Mouse (Mus musculus) layer of hippocampus, adult 8-10 months (tissue): ENCODE results near the gene Ncam1. TPM values are rescaled to one million over a fixed set of nuclear protein-coding genes. Genes with fewer than 3 reads are reported as not detected.

ENCODE experiments used
- DNase-seq, 2 experiments: peaks; one replicate each; pipeline ENCODE4 v3.0.0; 2022; ENCODE audit warnings: low spot score in 2 of 2
- total RNA-seq, 4 experiments: library from RNA; stranded (reverse); gene quantifications; 2 replicates each; pipeline ENCODE4 v1.2.4; 2022

Ncam1 gene
- total RNA-seq, 4 experiments from 2014 or later: 308 to 320 (median 317) TPM

DNA sequence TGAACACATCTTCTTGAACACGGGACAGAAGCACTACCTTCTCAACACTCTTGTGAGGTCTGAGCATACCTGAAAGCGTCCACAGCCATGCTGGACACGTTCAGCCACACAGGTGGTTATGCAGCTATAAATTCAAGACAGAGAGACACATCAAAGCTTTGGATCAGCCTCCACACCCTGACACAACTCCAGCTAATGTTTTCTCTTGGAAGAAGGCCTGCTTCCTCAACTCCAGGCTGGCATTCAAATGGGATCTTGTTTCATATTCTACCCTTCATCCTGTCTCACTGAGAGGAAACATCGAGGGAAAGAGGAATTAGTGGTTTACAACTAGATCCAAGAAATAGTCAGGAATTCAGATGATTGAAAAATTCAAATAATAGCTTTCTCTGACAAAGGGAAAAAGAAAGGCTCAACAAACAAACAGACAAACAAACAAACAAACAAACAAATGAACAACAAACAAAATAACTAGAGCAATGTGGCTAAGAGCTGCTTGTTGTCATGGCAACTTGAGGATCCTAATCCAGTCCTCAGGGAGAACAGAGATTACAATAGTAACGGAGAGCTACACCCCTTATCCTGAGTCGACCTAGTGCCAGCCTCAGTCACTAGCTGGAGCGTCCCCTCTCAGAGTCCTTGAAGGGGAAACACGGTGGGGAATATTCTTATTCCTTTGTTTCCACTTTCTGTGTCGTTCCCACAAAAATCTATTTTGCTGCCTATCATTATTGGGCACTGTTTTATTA, 175.6 kb downstream of the Ncam1 start:
- no peak for DNase-seq

DNA sequence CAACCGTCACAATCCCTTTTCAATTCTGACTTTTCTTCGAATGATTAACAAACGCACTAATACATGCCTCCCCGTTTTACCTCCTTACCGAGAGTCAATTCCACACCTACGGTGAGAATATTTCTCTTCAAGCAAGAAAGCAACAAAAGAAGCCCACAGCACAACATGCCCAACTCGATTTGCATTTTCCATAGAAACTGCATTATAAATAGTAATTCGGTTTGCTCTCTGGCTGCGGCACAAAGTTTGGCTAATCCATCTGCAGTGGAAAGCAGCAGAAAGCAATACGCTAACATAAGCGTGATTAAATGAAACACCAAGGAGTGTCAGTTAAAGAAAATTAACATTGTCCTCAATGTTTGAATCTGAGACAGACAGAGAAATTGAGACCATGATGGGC, 177.0 kb downstream of the Ncam1 start:
- peak in 1 of 2 experiments; percentile 49 for DNase-seq

DNA sequence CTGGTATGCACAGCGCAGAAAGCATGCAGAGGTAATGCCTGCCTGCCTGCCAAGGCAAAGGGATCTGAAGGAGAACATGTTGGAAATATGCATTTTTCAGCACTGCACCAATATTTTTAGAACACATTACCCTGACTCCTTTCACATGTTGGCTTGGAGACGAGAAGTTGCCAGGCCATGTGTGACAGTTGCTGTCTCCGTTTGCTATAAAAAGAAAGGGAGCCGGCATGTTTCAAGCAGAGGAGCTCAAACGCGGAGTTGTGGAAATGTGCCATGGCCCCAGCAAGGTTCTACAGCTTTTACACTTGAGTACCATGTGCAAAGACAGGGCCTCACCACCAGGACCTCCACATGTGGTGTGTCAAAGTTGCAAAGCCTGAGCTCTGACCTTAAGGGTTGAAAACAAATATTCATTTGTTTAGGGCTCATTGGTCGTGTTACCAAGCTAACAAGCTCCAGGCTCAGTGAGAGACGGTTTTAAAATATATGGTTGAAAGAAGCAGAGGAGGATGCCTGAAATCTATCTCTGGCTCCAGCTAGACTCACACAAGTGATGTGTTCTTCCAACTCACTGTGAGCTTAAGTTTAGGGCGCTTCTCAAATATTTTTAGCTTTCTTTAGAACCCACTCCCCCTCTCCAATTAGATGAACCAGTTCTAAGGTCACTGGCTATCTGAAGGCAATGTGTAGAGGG, 179.9 kb downstream of the Ncam1 start:
- peak; percentile 44 to 52 for DNase-seq

DNA sequence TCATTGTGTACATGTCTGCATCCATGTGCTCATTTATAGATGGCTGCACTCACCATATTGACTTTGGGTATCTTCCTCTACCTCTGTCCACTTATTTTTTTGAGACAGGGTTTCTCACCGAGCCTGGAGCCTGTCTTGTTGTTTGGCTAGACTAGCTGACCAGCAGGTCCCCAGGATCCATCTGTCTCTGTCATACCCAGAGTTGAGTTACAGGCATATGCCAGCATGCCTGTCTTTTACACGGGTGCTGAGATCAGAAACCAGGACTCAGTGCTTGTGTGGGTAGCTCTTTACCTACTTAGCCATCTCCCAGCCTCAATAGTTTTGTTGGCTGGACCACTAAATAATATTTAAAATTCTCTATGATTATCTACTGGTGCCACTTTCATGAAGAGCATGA, 180.5 kb downstream of the Ncam1 start:
- DNase-seq: no peak

DNA sequence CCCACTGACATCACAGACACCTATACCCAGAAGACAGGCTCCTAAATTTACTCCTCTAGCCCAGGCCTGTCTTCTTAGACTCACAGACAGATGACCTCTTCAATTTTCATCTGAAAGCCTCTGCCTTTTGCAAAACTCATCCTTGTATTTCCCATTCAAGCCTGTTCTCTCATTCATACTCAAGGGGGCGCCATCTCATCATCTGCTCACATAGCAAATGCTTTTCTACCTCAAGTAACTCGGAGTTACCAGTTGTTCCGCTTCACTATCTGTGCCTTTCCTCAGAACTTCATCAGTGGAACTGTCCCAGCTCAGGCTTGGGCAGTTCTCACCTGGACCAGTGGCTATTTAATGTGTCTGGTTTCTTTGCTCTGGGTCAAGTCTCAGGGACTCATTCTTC, 181.5 kb downstream of the Ncam1 start:
- DNase-seq: peak; percentile 54 to 63

DNA sequence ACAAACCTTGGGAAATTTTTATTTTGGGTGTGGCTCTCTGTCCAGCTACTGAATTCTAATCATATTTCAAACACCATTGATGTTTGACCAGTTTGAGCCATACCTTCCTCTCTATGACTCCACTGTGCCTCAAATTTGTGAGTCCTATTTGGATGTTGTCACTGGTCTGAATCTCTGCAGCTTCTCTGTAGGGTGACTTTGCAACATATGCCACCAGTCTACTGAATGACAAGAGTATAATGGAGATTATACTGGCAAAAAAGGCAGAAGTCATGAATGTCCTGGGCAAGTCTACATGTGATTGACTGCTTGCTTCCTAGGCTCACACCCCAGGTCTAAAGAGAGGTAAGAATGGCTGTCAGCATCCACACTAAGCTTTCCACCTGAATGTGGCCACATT, 186.3 kb downstream of the Ncam1 start:
- no peak for DNase-seq

DNA sequence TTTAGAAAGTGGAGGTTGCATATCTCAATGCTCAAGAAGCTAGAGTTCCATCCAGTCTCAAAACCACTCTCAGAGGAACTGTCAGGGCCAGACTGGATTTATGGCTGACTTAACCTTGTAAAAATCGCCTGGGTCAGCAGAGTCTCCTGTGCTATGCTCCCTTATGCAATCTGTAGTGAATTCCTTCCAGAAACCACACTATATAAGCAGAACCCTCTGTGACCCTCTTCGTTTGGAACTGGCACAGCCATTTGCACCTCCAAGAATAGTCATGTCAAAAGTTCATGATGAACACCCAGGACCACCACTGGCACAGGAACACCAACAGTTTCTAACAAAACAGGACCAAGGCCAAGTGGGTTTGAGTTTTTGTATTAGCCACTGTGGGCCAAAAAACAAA, 190.5 kb downstream of the Ncam1 start:
- DNase-seq: no peak

DNA sequence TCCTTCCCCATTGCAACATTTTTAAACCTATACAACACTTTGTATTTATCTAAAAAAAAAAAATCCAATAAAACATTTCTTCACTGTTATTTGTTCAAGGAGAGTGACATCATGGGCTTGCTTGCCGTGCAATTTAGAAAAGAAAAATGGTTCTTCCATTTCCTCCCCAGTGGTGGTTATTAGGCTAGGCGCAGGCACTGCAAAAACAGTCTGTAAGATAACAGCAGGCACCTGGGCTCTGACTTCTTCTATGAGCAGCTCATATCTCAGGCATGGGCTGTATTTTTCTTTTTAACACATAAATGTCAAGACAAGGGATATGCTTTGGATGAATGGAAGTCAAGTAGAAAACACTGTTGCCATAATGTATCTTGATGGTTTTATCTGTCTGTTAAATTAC, 192.0 kb downstream of the Ncam1 start:
- DNase-seq: no peak

DNA sequence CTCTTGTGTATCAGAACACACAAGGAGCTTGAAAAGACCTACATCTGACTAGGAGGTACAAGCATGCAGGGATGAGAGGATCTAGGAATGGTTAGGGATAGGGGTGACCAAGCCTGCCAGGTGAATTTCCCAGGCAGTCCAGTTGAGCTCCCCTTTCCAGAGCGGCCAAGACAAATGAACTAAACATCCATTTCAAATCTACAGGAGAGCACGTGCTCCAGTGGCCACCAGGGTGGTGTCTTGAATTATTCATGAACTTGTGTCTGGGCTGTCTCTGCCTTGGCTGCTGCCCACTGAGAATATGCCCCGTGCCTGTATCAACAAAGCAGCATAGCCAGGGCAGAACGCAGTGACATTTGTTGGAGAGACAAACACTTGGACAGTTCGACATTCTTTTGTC, 192.4 kb downstream of the Ncam1 start:
- DNase-seq: no peak

DNA sequence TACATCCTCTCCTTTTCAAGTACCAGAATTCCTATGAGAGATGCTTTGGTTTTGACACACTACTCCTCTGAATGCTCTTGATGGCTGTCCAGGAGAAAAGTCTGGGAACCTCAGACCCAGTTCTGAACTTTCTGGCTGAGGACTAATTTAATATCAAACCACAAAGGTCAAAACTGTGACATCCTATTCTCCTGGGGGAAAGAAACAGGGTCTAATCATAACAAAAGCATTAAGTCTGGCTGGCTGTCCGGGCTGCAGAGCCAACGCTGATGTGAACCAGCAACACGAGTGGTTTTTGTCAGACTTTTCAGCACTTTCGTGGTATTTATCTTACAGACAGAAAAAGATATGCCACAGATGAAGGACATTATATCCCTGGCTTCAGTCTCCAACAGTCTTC, 192.9 kb downstream of the Ncam1 start:
- DNase-seq: no peak

DNA sequence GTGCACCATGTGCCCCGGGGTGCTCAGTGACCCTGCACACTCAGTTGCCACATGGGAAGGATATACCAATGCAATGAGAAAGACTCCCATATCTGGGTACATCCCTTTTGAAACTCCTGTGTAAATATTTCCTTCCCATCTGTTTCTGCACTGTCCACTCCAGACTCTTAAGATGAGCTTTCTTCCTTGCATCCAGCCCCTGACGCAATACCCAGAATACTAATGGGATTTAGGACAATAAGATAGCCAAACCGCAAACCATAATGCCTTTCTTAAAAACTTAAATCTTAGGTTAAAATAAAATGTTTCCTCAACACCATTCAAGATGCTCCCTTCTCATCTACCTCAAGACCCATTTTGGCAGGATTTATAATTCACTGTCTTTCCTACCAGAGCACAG, 193.4 kb downstream of the Ncam1 start:
- no peak for DNase-seq

DNA sequence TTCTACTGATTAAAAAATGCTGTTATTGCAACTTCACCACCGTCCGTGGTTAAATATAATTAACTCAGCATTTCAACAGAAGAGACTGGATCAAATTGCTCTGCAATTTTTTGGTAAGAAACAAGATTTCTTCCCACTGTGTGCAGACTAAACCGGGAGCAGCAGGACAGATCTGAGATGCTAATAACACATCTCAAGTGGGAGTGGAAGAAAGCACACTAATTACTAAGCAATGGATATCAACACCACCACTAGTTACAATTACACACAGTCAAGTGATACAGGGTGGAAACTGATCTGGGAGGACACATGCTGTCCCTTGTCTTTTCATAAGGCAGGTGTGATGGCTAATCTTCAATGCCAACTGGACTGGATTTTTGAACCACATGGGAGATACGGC, 197.5 kb downstream of the Ncam1 start:
- DNase-seq: no peak

DNA sequence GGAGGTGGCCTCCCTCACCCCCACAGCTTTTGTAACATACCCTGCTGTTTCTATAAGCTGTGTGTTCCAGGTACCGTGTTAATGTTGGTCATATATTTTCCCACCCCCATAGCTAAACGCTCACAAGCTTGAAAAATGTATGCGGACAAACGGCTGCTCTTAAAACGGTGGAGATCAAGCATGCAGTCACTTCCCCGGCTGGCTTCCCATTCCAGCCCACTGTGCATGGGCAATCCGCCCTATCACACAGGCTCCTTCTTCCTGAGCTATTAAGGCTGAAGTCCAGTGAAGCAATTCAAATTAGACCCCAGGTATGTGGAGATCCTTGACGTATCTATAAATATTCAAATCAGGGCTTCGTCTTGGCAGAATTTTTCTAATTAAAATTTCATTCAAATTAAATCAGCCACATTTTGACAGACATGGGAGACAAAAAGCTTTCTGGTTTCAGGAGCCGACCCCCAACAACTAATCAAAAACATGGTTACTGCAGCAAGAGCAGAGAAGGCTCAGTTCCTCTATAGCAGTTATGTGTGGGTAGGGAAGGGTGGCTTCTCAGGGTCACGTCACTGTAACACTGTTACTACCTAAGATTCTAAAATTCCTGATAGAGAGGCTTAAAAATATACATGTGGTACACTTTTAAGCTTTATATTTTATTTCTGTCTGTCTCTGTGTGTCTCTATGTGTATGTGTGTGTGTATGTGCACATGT, 202.9 kb downstream of the Ncam1 start:
- no peak for DNase-seq

DNA sequence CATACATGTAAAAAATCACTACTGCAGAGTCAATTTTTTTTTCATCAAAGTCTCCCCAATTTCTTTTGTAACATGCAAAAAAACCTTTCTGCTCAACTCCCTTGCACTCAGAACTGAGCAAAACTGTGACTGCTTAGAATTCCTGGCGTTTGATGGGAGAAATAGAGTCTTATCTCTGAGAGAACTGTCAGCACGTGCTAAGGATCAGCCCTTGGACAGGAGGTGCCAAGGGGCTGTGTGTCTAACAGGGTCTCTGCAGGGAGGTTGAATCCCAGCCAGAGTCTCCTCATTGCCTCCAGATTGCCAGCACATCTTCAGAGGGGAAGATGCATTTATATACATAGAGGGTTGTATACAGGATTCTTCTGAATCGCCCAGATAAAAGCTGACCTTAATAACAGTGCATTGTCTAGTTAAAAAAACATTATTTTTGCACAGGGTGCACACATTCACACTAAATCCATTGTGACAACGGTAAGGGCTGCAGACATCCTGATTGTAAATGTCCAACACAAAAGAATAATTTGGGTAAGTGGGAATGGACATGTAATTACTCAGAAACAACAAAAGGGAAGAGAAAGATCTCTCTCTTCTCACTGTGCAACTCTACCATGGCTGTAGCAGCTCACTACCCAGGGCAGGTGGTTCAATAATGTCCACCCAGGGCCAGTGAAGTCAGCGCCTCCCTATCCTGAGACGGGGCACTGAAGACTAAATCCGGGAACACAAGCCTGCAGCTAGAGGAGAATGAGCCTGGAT, 203.7 kb downstream of the Ncam1 start:
- DNase-seq: no peak

DNA sequence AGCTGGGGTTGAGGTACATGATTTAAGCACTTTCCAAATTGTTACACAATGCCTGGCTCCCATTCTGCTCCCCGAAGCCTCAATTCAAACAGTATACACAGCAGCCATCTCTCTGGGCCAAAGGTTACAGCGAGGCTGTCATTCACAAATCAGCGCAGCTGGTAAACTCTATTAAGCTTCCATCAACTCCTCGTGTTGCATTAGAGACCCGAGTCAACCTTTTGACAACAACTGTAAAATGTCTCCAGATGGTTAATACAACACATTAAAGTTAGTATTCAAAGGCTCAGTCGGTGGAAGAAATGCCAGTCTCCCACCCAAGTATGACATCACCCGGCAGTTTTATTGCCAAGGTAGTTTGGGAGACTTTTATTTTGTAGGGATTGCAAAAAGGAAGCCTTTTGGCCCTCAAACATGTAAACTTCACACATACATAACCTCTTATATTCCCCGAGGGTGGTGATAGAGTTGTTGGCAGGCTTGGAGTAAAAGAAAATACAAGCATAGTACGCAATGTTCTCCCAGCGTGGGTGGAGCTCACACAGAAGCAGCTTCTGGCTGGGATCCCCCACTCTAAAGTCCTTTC, 204.7 kb downstream of the Ncam1 start:
- DNase-seq: peak in 1 of 2 experiments; percentile 42

DNA sequence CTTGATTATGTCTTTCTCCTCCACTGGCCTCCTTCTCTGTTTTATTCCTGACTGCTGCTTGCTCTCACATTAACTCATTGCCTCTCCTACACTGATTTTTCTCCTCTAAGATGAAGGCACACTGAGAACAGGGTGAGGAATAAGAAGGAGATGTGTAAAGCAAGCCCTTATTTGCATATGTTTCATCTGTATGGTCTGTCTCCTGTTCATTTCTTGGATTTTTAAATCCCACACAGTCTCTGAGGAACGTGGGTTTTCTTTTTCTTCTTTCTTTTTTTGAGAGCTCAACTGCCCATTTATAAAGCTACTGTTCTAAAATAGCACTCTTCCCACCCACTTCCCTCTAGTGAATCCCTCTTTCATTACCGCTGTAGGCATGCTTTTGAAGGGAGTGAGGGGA, 206.7 kb downstream of the Ncam1 start:
- no peak for DNase-seq

DNA sequence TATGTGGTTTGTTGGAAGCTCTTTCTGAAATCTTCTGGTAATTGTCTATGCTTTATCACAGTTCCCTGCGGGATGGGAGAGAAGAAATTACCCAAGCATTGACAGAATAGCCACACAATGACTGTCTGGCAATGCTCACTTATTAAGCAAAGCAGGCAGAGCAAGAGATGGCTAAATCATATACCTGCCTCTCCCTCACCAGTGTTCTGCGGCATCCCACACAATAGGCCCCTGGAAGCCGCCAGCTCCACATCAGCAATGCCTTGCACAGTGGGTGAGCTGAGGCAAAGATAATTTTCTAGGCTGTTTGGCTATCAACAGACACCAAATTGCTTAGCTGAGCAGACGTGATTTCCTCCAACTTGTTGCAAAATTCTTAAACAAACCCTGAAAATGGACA, 208.5 kb downstream of the Ncam1 start:
- no peak for DNase-seq

DNA sequence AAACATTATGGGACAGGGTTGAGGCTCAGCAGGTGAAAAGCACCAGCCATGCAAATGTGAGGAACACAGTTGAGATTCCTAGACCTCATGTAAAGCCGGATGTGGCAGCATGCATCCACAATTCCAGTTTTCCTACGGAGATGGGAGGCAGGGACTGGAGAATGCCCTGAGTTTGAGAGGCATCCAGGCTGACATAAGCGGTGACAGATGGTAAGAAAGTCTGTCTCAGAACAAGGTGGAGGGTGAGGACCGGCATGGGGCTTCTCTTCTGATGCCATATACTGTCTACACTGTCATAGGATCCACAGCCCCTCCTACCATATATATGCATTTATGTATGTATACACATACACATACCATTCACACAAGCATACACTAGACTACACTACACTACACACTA, 221.6 kb downstream of the Ncam1 start:
- DNase-seq: peak in 1 of 2 experiments; percentile 41

DNA sequence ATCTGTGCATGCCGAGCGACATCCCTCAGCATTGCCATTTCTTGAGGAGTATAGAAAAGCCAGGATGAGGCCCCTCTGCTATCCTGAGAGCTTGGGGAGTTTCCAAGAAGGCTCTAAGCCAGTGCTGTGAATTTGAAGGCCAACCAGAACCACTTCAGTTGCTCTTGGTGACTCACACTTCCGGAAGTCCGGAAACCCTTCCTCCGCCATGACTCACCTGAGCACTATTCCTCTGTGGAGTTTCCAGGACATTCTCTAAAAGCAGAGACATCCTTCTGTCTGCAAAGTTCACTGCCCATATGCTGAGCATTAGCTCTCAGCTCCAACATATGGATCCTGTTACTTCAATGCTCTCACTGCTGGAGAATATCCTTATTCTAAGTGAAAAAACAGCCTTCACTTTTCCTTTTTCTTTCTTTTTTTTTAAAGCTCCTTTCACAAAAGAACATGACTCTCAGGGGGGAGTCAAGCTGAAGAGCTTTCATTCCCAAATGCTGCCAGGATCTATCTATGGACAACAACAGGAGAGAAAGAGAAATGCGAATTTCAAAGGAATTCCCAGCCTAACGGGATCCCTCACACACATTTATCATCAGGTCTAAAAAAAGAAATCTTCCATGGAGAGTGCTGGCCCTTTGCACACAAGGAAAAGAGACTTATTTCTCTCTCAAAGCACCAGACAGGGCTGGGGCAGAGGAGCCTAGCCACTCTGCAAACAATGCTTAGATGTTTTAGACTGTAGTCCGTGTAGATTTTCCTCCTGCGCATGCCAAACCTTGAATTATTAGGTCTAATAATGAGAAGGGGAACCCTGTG, 226.8 kb downstream of the Ncam1 start:
- DNase-seq: peak; percentile 33 to 48
